Mouse (Mus musculus): ENCODE results near the gene Gm20388. TPM values are rescaled to one million over a fixed set of nuclear protein-coding genes. Genes with fewer than 3 reads are reported as not detected.

Gm20388 gene
- total RNA-seq, 2 experiments from 2014 or later = 4.0 TPM; not detected in 1

DNA sequence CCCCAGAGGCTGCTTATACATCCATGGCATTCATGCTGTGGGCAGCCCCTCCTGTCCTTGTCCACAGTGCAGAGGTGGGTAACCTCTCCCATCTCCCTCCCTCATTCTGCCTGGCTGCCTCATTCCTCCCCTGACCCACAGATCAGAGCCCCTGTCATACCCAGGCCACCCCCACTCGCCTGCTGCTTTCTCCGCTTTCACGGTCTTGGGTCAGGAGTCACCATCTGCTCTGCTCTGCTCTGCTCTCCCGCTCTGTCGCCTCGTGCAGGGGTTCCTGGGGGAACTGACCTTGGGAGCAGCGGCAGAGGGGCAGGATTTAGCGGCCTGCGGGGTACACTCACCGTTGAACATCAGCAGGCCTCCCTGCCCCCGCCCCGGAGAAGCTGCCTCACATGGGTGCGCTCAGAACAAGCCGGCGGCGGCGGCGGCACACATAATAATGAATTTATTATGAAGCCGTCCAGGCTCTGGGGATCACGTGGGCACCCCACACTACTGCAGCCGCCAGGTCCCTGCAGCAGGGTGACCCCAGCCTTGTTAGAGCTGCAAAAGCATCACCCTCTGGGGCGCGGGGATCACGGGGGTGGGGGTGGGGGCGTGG is 638.8 kb downstream of the Gm20388 start:
- DNase-seq = no peak

DNA sequence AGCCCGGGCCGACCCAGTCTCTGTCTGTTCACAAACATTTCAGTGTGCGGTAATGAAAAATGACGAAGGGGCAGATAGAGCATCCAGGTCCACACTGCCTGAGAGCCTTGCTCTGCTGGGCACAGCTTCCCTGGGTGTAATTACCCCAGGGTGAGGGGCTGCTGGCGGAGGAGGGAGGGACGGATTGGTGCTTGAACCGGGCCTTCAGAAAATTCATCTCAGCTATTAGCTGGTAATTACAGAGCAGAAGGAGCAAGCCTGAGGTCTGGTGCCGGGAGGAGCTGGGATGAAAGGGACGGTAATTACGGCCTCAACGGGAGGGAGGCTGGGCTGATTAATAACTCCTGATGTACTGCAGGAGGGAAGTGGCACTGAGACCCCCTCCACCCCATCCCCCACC is 639.3 kb downstream of the Gm20388 start:
- DNase-seq = no peak

DNA sequence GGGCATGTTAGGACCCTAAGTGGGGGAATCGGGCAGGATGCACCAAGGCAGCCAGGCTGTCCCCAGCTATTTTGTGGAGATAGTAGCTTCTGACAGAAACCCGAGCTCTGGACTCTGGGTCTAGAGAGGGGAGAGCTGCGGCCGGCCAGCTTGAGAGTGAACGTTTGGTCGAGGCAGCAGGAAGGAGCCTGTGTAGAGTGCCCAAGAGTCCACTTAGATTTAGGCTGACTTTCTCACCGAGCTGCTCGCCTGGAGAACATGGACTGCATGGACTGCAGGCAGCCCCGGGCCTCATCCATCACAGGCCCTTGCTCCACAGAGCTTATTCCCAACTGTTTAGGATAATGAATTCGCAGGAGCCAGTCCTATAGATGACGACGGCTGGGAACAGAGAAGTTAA is 639.8 kb downstream of the Gm20388 start:
- no peak for DNase-seq

DNA sequence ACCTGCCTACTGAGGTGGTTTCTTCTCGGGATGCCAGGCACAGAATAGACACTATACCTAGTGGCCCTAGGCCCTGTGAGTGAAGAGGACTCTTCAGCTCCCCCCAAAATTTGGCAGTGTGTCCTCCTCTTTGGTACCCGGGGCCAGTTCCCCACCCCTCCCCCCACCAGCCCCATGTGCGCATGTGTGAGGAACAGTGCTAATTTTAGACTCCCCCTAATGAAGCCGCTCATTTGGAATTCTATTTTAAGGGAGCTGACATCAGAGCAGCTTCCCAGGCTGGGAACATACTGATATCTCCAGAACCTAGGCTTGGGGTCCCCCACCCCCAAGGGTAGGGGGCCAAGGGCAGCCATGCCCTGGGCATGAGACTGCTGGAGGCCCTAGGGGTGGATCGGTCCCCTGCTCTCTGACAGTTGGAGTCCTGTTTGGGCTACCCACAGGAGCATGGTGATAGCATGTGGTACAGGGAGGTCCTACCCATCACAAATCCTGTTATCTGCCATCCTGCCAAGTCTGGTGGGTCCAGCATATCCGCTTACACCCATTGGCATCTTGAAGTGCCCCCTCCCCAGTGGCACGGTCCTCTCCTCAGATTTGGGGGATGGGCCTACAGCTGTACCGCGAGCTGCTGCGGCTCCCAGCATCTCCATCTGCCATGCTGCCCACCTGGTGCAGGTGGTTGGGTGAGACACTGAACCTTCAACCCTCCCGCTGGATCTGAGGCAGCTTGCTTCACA is 640.5 kb downstream of the Gm20388 start:
- peak; percentile 55 to 60 for DNase-seq

DNA sequence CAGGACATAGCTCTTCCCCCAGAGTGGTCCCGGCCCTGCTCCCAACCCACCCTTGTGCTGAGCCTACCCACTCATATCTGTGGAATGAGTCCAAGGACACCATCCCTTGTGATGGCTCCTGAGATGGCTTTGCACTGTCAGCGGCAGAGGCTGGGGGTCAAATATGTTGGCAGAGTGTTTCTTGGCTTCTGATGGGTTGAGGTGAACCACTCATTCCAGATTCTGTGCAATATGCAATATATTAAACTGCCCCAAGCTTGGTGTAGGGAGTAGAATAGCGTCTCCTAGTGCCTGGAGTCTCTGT is 641.0 kb downstream of the Gm20388 start:
- no peak for DNase-seq

DNA sequence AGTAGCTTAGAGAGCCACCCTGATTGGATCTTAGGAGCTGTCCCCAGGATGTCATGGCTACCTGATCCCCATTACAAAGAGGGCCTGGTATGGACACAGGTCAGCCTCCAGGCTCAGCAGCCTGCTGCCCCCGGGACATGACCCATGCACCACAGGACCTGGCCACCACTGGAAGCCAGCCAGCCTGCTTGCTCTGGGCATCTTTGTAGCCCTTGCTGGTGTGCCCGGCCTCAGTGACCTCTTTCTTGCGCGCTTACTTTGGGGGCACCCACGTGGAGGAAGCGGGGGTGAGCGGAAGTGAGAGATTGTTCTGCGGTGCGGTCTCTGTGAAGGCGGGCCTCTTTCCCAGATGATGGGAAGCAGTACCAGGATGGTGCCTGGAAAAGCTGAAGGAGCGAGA is 641.9 kb downstream of the Gm20388 start:
- DNase-seq = no peak

DNA sequence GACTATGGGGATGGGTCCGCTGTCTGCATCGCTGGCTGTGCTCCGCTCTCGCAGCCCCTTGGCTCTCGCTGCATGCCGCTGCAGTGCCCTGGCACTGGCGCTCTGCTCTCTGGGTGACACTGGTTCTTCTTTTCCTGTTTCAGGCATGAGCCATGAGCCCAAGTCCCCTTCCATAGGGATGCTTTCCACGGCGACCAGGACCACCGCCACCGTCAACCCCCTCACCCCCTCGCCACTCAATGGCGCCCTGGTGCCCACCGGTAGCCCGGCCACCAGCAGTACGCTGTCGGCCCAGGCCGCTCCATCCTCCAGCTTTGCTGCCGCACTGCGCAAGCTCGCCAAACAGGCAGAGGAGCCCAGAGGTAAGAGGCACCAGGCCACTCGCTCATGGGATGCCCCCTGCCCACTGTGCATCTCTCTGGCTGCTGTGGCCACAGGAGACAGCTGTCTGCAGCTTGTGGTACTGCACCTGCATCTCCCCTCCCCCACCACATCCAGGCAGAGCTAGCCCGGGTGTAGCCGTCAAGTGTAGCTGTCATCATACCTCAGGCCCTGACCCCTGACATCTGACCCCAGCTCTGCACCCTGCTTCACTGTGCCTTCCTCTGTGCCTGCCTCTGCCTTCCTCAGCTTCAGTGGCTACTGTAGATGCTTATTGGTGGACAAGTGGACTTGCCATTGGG is 642.9 kb downstream of the Gm20388 start:
- no peak for DNase-seq

DNA sequence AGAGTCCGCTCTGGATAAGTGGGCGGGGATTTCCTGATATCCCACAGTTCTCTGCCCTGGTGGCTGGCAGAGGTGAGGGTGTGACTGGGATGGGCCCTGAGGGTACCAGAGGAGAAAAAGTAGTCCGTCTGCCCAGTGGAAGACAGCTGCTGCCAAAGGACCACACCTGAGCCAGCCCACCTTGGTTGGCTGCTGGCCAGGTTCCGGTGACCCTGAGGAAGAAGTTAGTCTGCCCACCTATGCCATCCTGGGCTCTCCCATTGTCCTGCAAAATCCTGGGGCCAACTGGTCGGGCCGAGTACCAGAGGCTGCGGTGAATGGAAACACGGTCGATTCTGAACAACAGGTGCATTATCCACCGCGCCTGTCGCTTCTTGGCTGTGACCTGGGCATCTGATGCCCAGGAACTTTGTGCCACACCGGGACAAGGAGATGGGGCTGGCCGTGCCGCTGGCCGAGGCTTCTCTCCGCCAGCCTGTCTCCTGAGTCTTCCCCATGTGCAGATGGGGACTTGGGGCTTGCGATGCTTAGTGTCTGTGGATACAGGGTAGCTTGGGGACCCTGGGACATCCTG is 643.9 kb downstream of the Gm20388 start:
- DNase-seq = no peak

DNA sequence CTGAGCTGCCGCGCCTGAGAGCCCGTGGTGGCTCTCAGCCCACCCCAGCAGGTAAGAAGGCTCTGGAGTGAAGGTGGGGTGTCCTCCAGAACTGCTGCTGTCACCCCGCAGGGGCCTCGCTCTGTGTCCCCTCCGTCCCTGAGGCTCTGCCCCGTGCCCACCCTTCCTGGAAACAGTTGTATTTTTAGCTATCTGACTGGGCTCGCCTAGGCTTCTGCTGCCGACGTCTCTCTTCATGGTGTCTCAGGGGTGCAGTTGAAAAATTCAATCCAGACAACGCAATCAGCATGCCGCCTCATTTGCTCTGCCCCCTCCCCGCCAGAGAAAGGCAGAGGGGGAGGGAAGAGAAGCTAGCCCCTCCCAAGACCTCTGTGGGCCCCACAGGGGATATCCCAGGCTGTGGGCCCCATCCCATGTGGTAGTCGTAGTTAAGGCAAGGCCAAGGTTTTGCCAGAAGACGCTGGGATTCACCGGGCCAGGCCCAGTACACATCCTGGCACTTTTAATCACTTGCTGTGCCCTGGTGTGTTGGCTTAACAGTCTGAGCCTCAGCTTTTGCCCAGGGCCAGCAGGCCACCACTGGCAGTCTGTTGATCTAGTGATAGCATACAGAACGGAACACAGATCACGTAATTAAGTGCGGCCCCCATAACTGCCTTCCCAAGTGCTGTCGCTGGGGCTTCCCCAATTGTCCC is 645.7 kb downstream of the Gm20388 start:
- DNase-seq = peak in 1 of 2 experiments; percentile 47

DNA sequence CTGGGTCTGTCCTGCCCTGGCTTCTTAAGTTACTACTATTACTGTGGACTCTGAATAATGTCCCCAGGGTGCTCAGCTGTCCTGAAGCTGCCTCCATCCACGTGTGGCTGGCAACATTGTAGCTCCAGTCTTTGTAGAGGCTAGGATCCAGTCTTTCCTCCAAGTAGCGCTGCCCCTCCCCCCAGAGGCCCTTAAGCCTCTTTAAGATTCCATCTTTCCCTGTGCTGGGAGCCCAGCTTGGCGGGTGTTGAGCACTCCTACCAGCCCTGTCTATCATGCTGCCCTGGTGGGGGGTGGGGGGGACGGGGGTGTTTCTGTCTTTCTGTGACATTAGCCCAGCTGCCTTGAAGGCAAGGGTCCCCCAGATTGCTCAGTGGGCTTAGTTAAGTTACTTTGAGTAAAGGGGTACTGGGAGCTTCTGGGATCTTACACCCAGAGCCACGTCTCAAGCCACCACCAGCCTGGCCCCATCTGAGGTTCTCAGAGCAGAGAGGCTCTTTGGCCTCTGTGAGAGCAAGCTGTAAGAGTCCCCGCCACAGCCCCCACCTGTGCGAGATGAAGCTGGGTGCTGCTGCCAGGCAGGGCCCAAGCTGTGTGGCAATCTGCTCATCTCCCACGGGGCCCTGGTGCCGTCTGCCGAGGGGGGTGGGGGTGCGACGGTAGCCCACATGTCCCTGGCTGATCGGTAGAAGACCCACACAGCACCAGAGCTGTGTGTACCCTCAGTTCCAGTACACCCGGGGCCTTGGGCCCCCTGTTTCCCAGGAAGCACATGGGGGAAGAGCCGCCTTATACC is 646.7 kb downstream of the Gm20388 start:
- DNase-seq = no peak

DNA sequence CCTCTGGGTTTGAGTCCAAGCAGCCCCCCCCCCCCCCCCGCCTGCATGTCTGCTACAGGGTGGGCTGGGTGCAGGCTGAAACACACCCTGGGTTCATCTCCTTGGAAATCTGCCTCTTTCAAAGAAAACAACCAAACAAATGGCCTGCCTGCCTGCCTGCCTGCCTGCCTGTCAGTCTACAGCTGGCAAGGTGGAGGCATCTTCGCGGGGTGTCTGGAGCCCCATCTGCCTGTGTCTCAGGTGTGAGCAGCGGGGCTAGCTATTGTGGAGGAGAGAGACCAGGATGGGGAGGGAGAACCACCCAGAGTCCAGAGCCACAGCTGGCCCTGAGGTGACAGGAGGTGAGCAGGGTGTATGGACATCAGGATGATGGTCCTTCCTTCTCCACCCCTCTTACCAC is 647.5 kb downstream of the Gm20388 start:
- no peak for DNase-seq

DNA sequence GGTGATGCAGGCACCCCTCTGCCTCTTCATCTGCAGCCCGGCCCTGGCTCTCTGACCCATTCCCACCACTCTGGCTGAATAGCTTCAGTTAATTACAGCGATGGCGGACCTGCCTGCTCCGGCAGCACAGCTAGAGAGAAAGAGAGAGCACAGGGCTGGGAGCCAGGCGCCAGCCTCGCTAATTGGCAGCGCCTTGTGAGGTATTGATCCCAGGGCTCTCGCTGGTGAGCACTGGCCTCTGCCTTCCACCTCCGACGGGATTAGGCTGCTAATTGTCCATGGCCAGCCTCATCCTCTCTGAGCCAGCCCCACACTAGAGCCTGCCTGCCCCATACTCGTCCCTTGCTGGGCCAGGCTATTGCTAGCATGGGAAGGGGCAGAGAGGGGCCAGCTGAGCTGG is 649.0 kb downstream of the Gm20388 start:
- DNase-seq = no peak

DNA sequence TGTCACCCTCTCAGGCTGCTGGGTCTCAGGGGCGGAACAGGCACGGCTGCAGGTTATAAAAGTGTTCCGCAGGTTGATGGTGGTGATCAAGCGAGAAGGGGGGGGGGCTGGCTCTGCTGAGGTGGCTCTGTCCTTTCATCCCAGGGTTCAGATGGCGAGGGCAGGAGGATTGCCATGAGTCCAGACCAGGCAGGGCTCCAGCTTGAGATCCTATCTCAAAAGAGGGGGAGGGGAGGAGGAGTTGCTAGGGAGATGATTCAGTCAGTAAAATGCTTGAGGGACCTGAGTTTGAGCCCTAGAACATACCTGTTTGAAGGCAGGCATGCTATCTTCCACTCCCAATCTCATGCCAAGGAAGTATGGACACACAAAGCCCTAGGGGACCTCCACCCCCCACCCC is 649.9 kb downstream of the Gm20388 start:
- DNase-seq = no peak

DNA sequence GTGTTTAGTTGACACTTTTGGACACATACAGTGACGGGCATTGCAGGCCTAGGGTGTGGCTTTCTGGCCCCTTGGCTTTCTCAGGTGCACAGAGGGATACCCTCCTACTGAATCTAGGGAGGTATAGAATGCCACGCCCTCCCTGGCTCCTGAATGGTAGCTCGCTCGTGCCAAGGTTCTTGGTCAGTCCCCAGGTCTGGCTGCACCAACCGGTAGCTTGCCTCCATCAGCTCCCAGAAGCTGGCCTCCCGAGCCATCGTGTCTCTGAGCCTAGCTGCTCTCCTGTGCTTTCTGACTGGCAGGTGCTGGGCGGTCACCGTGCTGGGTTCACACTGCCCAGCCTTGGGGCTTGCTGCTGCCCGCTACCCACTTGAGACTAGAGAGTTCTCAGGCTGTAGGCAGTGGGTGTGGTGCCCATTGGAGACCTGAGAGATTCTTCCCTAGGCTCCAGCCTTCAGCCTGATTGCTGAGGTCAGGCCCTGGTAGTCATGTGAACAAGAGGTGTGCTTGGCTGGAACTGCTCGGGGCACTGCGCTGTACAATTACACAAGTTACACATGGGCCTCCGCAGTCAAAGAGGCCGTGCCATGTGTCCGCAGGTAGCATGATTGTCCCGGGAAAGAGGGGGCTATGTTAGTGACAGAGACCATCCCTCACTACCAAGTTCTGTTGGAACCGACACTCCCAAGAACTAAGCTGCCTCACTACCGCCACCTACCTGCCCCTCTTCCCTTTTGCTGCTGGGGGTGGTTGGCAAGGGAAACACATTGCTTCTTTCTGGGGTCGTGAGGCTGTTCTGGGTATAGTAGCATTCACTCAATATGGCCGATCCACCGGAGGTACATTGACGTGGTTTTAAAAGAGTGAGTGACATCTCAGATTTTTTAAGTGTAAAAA is 651.1 kb downstream of the Gm20388 start:
- DNase-seq = peak in 1 of 2 experiments; percentile 51

DNA sequence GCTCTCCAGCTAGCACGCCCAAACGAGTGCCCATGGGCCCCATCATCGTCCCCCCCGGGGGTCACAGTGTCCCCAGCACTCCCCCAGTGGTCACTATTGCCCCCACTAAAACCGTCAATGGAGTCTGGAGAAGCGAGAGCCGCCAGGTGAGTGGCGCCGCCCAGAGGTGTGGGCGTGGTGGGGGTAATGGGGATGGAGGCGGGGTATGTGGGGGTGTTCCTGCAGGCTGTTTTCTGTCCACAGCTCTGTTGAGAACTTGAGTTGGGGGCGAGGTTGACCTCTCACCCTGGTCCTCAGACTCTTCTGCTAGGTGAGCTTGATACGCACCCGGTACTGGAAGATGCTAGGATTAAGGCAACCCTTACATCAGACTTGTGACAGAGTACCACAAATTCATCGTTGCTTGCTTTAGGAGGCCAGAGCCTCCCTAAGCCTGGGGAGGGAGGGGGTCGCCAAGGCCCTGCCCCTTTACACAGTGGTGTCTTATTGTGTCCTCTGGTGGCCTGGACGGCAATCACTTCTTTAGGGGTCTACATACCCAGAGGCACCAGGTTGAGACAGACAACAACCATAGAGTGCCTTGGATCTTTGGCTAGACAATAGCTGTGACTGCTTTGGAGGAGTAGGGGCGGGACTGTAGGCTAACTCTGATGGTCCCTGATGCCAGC is 652.2 kb downstream of the Gm20388 start:
- DNase-seq = no peak

DNA sequence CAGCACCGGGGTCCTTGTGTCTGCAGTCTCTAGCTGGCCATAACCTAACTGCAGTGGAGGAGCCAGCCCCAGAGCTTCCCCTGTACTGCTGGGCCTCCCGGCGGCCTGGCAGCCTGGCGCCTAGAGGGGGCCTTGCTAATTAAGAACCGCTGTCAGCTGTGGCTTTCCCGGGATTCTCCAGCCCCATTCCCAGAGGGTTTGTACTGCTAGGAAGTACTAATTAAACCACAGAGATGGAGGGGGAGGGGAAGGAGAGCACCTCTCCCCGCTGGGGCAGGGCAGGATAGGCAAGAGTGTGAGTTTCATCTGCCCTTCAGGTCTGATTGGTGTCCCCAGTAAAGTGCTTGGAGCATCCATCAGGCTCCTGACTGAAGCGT is 652.7 kb downstream of the Gm20388 start:
- DNase-seq = no peak

DNA sequence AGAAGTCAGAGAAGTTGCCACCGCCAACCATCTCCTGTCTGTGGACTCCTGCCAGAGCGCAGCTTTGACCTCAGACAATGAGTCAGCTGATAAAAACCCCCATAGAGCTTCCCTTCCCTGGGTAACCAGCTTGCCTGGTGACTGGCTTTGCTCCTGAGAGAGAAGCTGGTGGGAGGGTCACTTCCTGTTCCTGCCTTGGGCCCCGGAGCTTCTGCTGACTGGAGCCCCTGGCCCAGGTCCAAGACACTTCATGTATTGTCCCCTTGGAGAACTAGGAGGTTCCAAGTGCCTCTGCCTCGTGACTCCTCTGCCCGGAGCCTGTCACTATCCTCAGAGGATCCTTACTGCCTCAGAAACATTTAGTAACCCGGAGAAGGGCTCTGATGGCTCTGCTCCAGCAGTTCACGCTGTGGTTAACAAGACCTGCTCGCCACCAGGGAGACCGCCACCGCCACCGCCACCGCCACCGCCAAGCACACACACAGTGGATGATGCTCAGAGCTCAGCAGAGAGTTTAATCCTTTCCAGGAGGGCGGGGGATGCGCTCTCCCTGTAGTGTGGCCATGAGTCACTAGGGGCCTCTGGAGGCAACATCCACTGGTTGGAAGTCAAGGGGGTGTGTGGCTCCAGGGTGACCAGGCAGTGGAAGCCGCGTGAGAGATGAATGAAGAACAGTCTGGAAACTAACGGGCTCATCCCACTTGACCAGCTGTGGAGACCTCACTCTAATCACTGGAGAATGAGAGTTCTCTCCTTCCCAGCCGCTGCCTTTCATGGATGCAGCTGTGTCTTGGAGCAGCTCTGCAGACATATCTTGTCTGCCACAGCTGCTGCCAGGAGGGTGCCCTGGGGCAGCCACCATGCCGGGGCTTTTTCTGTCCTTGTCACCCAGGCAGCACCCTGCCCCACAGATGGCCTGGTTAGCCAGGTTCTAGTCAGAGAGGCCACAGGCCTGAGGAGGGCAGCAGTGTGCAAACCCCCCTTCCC is 653.5 kb downstream of the Gm20388 start:
- DNase-seq = peak; percentile 92 to 96

DNA sequence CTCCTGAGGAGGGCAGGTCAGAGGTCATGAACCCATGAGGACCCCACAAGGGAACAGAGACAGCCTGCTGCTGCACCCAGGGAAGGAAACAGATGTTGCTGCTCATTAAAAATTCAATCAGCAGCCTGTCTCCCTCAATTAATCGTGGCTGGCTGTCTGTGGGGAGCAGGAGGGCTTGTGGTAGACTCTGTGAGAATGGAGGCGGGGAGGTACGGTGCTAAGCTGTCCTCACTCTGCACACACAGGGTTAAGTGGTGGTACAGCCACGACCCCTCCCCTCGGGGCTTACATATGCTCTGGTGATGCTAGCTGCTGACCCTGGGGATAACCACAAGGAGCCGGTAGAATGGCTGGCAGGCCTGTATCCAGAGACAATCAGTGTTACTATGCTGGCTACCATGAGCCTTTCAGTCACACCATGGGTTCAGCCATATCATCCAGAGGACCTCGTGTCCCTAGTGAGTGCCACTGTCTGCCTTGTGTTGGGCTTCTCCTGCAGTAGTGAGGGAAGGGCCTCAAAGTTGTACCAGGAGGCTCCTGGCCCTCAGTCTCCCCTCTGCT is 654.6 kb downstream of the Gm20388 start:
- DNase-seq = no peak

DNA sequence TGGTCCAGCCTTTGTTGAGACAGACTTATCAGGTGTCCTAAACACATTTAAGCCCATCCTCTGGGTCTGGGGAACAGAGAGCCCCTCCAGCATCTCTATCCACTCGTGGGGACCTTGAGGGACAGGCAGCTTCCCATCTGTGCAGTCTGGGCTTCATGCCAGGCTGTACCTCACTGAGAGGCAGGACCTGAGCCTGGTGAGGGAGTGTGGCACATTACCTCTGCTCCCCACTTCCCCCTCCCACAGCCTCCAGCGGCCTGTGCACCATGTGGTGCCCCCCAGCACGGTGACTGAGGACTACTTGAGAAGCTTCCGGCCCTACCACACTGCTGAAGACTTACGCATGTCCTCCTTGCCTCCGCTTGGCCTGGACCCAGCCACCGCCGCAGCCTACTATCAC is 656.0 kb downstream of the Gm20388 start:
- DNase-seq = no peak
